Mouse (Mus musculus): ENCODE results near the gene Hint3.

GRCm38 (mm10) chr10:30577670-30578280 is 51.7 kb downstream of the Hint3 start:
- TF ChIP-seq EP300 (IDR thresholded peaks at IDR 0.05; ENCODE audit: low read depth): peak; percentile 74
- TF ChIP-seq CTCF (IDR thresholded peaks at IDR 0.05; ENCODE audit: low read depth): no peak

All from liver, postnatal 0 days (tissue).